Mouse (Mus musculus) kidney, adult 2 months (tissue): ENCODE results near the gene Plxdc1. TPM values are rescaled to one million over a fixed set of nuclear protein-coding genes. Genes with fewer than 3 reads are reported as not detected.

Source experiments
- DNase-seq: peaks from one replicate; pipeline ENCODE4 v3.0.0; 2021
- H3K27ac ChIP-seq: fragments of 200-500 bp; 2 replicates; pipeline ENCODE4 v1.5.1; 2012; ENCODE audit warnings: low read depth, low read length, control low read depth, inconsistent platforms; ENCODE audit not compliant: insufficient read depth
- H3K27me3 ChIP-seq: fragments of 200-500 bp; replicated peaks from 2 replicates; pipeline ENCODE4 v1.6.1; 2012; ENCODE audit warnings: mild to moderate bottlenecking, moderate library complexity, low read length, inconsistent platforms; ENCODE audit not compliant: control insufficient read depth, insufficient read depth
- H3K36me3 ChIP-seq: fragments of 200-500 bp; 2 replicates; pipeline ENCODE4 v1.6.1; 2012; ENCODE audit warnings: mild to moderate bottlenecking, moderate library complexity, low read length, inconsistent platforms; ENCODE audit not compliant: control insufficient read depth, insufficient read depth
- H3K4me1 ChIP-seq: fragments of 200-500 bp; 2 replicates; pipeline ENCODE4 v1.6.1; 2011; ENCODE audit warnings: low read length; ENCODE audit not compliant: control insufficient read depth, insufficient read depth
- H3K4me3 ChIP-seq: fragments of 200-500 bp; 2 replicates; pipeline ENCODE4 v1.5.1; 2011; ENCODE audit warnings: mild to moderate bottlenecking, low read depth, low read length, control low read depth; ENCODE audit not compliant: insufficient read depth
- CTCF ChIP-seq: fragments of 200-500 bp; conservative IDR thresholded peaks from 2 replicates; pipeline ENCODE4 v1.5.1; 2011; ENCODE audit warnings: low read depth, mild to moderate bottlenecking, control low read depth, low read length, moderate library complexity, mixed read lengths; ENCODE audit not compliant: insufficient read depth, insufficient read length
- POLR2A ChIP-seq: fragments of 200-500 bp; IDR thresholded peaks from one replicate; pipeline ENCODE4 v1.6.1; 2011; ENCODE audit warnings: low read depth, low read length, control low read depth
- WGBS: fragments of 180-500 bp; shearing (Covaris S2); methylation state at CpG from one replicate; pipeline ENCODE4 v1.1.7; 2018; 5-methylcytosine and 5-hydroxymethylcytosine counted together
- polyA plus RNA-seq: library from polyadenylated mRNA; depleted of rRNA; stranded (reverse); fragments of >200 nt; gene quantifications from 2 replicates; pipeline ENCODE4 v1.2.3, GENCODE M21; 2012

Gene Plxdc1
- polyA plus RNA-seq, 1 experiment = 1.0 TPM

DNA sequence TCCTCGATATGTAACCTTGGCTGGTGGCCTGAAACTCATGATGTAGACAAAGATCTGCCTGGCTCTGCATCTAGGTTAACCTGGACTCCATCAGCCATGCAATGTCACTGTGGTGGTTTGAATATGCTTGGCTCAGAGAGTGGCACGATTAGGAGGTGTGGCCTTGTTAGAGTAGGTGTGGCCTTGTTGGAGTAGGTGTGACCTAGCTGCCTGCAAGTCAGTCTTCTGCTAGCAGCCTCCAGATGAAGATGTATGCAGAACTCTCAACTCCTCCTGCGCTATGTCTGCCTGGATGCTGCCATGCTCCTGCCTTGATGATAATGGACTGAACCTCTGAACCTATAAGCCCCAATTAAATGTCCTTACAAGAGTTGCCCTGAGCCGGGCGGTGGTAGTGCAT lies 43.0 kb downstream of the Plxdc1 start:
- TF ChIP-seq CTCF (no peak), POLR2A (no peak)
- Histone ChIP-seq H3K36me3 (no peaks in the 10 kb centered on the region), H3K4me3 (no peak overlapping the region), H3K4me1 (no peaks in the 10 kb centered on the region), H3K27me3 (no peaks in the 10 kb centered on the region), H3K27ac (no peak overlapping the region)
- 72% methylated on average over 5 of the region's 5 CpGs for WGBS
- DNase-seq = no peak

GRCm38 (mm10) chr11:97942420-97943111 lies 43.7 kb downstream of the Plxdc1 start:
- DNase-seq = no peak
- no peaks in the 10 kb centered on the region for H3K27me3 ChIP-seq
- H3K27ac ChIP-seq = no peak overlapping the region
- no peaks in the 10 kb centered on the region for H3K36me3 ChIP-seq
- TF ChIP-seq CTCF (no peak), POLR2A (no peak)
- no peak overlapping the region for H3K4me3 ChIP-seq
- 79% methylated on average over 15 of the region's 15 CpGs for WGBS
- no peaks in the 10 kb centered on the region for H3K4me1 ChIP-seq

- 75% methylated on average over 2 of the region's 2 CpGs for WGBS
- H3K27me3 ChIP-seq = no peaks in the 10 kb centered on the region
- DNase-seq = no peak
- H3K4me1 ChIP-seq = no peaks in the 10 kb centered on the region
- H3K36me3 ChIP-seq = no peaks in the 10 kb centered on the region
- no peak for TF ChIP-seq POLR2A
- TF ChIP-seq CTCF = no peak
- no peak overlapping the region for H3K27ac ChIP-seq
- no peak overlapping the region for H3K4me3 ChIP-seq
Observed at GRCm38 (mm10) chr11:97937469-97938105, 48.7 kb downstream of the Plxdc1 start.

DNA sequence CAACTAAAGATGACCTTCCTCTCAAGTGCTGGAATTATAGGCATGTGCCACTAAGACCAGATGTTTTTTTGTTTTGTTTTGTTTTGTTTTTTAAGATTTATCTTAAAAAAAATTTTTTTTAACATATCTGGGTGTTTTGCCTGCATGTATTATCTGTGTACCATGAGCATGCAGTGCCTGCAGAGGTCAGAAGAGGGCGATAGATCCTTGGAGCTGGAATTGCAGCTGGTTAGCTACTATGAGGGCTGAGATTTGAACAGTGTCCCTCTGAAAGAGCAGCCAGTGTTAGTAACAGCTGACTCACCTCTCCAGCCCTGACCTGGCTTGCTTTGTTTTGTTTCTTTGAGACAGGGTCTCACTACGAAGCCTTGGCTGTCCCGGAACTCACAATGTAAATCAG lies 49.5 kb downstream of the Plxdc1 start:
- peak; percentile 72 for DNase-seq
- Histone ChIP-seq H3K36me3 (no peaks in the 10 kb centered on the region), H3K4me1 (no peaks in the 10 kb centered on the region), H3K27me3 (no peaks in the 10 kb centered on the region), H3K27ac (no peak overlapping the region), H3K4me3 (no peak overlapping the region)
- no peak for TF ChIP-seq POLR2A
- TF ChIP-seq CTCF = peak; percentile 89
- WGBS = 64% methylated on average over 3 of the region's 3 CpGs

- no peaks in the 10 kb centered on the region for H3K36me3 ChIP-seq
- no peaks in the 10 kb centered on the region for H3K27me3 ChIP-seq
- no peak for TF ChIP-seq POLR2A
- TF ChIP-seq CTCF = no peak
- DNase-seq = no peak
- WGBS = 51% methylated on average over 4 of the region's 4 CpGs
- no peak overlapping the region for H3K4me3 ChIP-seq
- no peak overlapping the region for H3K27ac ChIP-seq
- no peaks in the 10 kb centered on the region for H3K4me1 ChIP-seq
Observed at GRCm38 (mm10) chr11:97935913-97936575, 50.2 kb downstream of the Plxdc1 start.

DNA sequence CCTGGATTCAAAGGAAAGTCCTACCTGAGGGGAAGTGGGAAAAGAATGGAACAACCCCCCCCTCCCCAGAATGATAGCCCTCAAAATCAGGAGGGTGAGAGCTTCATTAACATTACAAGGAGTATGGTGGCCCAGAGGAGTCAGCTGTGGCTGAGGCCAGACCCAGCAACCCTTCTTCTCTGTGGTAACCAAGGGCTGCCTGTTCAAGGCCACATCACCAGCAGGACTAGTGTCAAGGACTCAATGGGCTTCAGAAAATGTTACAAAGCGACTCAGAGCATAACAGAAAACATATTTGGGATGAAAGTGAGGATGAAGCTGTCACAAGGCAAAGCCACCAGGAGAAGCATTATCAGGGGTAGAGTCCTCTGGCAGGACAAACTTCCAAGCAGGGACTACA lies 52.7 kb downstream of the Plxdc1 start:
- WGBS = 86% methylated on average over 1 of the region's 1 CpGs
- no peak for DNase-seq
- H3K4me1 ChIP-seq = no peaks in the 10 kb centered on the region

DNA sequence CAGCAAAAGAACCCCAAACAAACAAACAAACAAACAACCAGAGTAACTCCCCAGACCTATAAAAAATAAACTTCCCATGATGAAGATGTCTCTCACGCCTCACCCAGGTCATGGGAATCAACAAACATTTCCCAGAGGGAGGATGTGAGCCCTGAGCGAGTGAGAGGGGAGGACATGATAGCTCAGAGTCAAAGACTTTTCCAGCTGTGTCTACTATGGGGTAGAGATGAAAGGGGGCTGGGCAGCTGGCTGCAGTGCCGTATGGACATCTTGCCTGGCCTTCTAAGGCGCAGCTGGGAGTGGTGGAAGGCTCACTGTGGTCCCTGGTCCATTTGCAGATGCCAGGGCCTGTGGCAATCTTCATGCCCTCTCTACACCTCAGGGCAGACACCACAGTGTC lies 57.3 kb downstream of the Plxdc1 start:
- no peak overlapping the region for H3K4me3 ChIP-seq
- no peaks in the 10 kb centered on the region for H3K36me3 ChIP-seq
- H3K27me3 ChIP-seq = no peaks in the 10 kb centered on the region
- TF ChIP-seq CTCF (no peak), POLR2A (no peak)
- no peak for DNase-seq
- H3K27ac ChIP-seq = no peak overlapping the region
- no peaks in the 10 kb centered on the region for H3K4me1 ChIP-seq
- WGBS = 74% methylated on average over 4 of the region's 4 CpGs

More for the DNA sequence above, 52.7 kb downstream of the Plxdc1 start:
- no peaks in the 10 kb centered on the region for H3K36me3 ChIP-seq
- H3K27me3 ChIP-seq = no peaks in the 10 kb centered on the region
- H3K27ac ChIP-seq = no peak overlapping the region
- H3K4me3 ChIP-seq = no peak overlapping the region
- no peak for TF ChIP-seq POLR2A
- TF ChIP-seq CTCF = no peak
